Mouse (Mus musculus) thymus, postnatal 4 days (tissue): ENCODE measurements around the gene Gimap8.

Source experiments
- DNase-seq: peaks from one replicate; pipeline ENCODE4 v3.0.0; 2021

The Gimap8 gene

DNA sequence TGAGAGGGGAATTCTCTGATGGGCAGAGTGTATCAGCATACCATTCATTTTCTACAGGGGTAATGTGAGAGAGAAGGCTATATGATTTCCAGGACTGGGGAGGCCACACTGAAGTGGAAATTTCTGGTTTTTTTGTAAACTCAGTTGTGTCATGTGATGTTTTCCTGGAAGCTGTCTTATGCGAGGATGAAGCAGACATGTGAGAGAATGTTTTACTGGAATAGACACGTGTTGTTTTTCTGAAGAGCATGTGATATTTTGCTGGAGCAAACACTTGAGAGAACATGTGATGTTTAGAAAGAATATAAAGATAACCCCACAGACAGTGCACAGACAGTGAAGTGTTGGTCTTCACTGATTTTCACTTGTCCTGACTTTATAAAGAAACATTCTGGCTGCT lies 8.5 kb upstream of the Gimap8 start:
- DNase-seq = no peak

GRCm38 (mm10) chr6:48641391-48641790 lies 5.6 kb upstream of the Gimap8 start:
- DNase-seq = peak; percentile 4

DNA sequence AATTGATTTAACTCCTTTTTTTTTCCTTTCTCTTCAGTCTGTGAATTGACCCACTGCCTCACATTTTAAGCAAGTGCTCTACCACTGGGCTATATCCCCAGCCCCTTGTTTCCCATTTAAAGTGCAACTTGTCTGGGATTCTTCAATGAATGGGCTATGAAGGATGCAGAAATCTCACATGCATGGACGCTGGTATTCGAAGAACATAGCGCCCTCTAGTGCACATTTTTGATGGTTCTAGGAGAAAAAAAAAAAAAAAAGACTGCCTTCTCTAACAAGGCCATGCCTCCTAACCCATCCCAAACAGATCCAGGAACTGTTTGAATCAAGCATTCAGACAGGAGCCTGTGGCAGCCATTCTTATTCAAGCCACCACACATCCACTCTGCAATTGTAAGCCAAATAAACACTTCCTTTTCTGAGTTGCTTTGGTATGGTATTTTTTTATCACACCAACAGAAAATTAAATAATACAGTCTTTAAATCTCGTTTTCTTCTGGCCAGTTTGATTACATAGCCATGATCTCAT lies 4.2 kb upstream of the Gimap8 start:
- DNase-seq = peak; percentile 33

DNA sequence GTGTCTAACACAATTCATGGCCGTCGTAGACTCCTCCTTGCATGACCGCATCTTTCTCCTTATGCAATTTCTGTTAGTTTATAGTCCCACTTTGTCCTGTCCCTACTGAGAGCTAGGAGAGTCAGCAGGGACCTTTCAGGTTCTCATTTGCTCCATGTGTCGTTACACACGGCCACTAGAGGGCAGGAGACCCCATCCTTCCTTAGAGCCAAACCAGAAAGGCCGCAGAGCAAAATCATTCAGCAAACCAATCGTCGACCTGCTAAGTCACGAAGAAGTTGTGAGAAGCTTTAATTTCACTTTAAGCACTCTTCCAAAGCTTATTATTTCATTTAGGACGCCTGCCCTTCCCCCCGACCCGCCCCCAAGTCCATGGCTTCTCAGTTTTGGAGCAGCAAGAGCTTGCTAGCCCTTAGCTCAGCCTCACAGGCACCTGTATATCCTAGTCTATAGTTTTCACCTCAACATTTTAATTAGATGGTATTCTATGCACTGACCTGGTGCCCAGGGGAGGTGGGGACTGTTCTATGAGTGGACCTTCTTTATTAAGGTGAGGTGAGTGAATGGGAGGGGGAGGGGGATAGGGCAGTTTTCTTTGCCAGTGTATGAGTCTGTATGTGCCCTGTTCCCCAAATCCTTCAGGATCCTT lies 1.2 kb upstream of the Gimap8 start:
- peak; percentile 86 for DNase-seq

DNA sequence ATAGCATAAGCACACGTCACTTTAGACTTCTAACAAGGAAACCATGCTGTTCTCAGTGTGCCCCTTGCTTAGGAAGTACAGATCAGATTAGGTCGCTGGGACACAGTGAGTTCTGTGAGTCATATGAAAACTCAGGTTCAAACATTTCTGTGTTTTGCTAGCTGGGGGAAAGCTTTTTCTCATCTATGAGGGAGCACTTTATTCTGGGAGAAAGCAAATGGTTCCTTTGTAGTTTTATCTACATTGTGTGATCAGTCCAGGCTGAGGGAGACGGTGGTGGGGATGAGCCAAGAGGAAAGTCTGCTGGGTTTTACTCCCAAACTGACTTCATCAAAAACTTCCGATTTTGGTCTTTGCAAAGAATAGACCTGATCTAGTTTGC lies 734 bp upstream of the Gimap8 start:
- DNase-seq = peak; percentile 6

GRCm38 (mm10) chr6:48647611-48648010 lies 577 bp downstream of the Gimap8 start:
- peak; percentile 17 for DNase-seq

DNA sequence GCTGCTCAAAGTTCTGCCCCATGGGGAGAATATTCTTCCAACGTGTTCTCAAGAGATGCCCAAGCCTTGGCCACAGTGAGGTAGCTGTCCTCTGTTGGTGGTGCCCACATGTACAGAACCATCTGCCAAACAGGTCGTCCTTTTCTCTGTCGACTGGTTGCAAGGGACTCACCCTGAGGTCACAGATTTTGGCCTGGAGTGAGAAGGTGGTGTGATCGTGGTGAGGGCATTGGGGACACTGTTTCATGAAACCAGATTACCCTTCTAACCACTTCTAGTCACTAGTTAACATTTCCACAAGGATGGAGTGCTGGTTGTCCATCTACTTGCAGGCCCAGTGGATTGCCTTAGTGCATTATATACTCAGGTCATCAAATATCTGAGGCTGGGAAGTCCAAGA lies 1.7 kb downstream of the Gimap8 start:
- DNase-seq = peak; percentile 5

GRCm38 (mm10) chr6:48650041-48650440 lies 3.0 kb downstream of the Gimap8 start:
- DNase-seq = peak; percentile 10

- DNase-seq = no peak
These were observed 11.7 kb downstream of the Gimap8 start for GRCm38 (mm10) chr6:48658721-48659120.

DNA sequence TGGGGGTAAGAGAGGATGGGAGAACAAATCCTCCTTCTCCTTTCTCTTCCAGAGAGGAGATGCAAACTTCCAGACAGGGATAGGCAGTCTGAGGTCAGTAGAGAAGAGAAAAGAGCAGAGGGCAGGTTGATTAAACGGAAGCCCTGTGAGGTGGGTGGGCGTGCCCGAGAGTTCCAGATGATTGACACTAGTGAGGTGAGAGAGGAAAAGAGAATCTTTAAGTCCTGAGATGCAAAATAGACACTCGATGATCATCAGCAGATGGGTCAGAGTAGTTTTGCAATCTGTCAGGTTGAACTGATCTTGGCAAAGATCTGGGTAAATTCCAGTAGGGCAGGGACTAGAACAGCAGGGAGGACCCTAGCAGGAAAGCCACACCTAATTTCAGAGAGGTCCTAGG lies 17.7 kb downstream of the Gimap8 start:
- DNase-seq = no peak

DNA sequence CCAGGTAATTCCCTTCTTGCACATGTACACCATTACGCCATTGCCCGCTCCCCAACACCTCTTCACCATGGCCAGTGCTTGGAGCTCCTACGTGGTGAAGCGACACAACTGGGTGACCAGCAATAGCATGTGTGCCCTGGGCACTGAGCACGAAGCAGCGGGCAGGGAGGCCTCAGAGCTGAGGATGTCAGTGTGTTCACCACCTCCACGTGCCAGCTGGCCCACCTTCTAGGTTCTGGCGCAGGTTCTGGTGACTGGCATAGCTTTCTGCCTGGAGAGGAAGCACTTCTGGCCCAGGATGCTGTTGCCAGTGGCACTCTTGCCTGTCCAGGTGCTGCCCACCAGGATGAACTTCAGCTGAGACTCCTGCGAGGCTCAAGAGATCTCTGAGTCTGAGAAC lies 18.4 kb downstream of the Gimap8 start:
- no peak for DNase-seq

DNA sequence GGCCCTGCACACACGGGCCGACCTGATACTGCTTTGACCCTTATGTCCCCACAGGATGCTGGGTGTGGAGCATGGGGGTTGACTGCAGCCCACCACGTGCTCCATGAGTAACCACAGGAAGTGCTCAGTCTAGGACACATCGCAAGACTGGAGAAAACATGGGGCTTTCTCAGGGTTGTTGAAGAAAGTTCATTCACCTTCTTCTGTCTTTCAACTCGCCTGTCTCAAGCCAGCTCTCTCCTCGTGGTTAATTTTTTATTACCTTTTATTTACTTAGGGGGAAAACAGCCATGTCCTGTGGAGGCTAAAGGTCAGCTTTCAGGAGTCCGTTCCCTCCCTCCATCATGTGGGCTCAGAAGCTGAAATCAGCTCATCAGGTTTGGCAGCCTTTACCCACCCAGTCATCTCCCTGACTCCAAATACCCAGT lies 19.1 kb downstream of the Gimap8 start:
- DNase-seq = peak; percentile 24

DNA sequence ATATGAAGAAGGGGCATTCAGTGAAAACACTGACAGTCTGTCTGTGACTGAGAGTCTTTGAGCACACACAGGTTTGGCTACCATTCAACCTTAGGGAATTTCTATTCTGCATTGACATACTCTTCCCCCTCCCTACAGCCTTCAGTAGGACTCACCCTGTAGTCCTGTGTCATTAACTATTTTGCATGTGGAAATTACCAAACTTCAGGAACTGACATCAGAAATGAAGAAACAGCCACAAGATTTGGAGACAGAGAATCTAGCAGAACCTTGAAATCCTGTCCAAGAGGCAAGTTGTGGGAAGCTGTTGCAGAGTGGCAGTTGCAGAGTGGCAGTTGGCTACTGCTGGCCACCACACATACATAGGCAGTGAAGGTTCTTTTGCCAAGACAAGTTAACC lies 21.0 kb downstream of the Gimap8 start:
- no peak for DNase-seq

GRCm38 (mm10) chr6:48669446-48669969 lies 22.5 kb downstream of the Gimap8 start:
- peak; percentile 8 for DNase-seq

DNA sequence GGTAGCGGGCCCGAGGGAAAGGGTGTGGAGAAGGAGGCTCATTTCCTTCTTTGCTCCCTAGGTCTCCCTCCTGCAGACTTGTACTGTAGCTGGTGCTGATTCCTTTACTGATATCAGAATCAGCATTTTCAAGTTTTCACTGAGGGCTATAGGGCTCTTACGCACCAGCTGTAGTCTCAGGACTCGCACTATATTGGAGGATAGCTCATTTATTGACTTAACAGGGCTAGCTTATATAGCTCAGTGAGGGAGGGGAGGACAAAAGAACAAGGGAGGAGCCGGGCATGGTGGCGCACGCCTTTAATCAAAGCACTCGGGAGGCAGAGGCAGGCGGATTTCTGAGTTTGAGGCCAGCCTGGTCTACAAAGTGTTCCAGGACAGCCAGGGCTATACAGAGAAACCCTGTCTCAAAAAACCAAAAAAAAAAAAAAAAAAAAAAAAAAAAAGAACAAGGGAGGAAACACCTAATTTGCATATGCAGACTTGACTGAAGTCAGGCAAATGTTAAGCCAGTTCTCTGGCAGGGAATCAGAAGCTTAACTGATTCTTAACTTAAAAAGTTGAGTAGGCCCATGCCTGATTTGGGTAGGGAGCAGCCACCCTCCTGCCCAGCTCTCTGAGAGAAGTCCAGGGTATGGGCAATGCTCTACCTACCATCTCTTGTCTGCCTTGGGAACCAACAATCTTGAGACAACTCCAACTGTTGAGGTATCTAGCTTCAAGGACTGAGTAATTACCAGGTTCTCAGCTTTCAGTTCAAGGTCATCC lies 27.4 kb downstream of the Gimap8 start:
- DNase-seq = peak; percentile 38

GRCm38 (mm10) chr6:48675400-48675930 lies 28.4 kb downstream of the Gimap8 start:
- peak; percentile 69 for DNase-seq

DNA sequence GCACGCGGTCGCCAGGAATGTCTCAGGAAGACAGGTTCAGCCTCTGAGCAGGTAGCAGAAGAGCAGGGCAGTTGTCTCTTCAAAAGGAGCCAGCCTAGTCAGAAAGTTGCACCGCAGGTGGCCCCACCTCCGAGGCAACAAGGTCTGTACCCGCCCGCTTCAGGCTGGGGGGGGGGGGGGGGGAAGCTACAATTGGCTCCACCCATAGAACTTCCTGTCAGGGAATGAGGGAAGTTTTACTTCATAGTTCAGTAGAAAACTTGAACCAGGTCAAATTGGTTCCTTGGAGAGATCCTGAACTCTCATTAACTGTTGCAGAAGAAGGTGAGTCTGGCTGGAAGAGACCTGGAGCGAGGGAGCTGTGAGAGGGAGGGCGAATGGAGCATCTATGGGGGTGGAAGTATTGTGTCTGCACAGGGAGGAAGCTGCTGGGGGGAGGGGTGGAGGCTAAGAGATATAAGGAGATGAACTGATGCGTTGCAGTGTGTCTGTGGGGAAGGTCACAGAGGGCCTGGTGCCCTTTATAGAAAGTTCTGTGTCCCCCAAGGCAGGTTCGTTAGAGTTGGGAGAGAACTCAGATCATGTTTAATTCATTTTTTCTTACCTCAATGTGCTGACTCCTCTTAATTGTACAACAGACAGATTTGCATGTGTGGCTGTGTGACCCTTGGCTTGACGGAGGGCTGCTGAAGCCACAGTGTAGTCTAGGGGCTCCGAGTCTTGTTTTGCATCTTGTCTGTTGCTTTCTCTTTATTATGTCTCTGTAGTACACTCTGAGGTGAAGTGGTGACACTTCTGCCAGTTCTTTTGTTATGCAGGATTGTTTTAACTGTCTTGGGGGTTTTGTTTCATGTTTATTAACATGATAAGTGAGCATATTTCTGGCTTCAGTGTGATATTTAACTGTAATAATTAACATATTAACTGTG lies 29.2 kb downstream of the Gimap8 start, which contains the start of gene Gimap9:
TSS of gene Gimap9 (plus strand) at position 199 of the 929 bp plus-strand sequence.
- DNase-seq = peak; percentile 89

DNA sequence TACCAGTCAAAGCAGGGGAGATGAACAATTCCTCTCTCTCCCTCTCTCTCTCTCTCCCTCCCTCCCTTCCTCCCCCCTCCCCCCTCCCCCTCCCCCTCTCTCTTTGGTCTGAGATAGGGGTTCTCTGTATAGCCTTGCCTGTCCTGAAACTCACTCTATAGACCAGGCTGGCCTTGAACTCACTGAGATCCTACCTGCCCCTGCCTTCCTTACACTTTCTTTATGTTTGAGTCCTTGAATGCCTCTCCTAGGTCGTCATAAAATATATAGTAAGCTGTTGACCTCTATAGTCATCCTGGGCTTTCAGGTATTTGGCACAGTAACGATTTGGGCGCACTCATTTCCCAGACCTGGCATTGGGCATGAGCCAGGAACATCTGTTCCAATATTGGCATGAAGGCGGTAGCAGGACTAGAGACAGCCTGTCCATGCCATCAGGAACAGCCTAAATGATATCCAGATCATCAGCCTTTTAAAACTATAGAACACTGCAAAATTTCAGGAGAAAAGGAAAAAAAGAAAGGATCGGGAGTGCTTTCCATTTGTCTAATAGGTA lies 29.9 kb downstream of the Gimap8 start:
- DNase-seq = peak; percentile 15

DNA sequence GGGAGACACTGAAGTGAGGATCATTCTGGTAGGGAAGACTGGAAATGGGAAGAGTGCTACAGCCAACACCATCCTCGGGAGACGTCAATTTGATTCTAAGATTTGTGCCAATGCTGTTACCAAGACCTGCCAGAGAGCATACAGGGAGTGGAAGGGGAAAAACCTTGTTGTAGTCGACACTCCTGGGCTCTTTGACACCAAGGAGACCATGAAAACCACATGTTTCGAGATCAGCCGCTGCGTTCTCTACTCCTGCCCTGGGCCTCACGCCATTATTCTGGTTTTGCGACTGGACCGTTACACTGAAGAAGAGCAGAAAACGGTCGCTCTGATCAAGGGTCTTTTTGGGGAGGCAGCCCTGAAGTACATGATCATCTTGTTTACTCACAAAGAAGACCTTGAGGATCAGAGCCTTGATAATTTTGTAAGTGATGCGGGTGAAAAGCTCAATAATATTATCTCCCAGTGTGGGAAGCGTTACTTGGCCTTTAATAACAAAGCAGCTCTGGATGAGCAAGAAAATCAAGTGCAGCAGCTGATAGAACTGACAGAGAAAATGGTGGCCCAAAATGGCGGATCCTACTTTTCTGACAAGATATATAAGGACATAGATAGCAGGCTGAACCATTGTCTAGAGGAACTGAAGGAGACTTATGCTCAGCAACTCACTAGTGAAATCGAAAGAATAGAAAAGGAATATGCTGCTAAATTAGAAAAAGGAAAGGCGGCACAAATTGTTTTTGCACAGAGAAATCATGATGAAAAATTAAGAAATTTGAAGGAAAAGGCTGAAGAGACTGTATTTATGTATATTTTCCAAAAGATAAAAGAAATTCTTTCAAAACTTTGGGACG lies 30.7 kb downstream of the Gimap8 start:
- DNase-seq = peak; percentile 44

GRCm38 (mm10) chr6:48678391-48678790 lies 31.4 kb downstream of the Gimap8 start:
- no peak for DNase-seq

DNA sequence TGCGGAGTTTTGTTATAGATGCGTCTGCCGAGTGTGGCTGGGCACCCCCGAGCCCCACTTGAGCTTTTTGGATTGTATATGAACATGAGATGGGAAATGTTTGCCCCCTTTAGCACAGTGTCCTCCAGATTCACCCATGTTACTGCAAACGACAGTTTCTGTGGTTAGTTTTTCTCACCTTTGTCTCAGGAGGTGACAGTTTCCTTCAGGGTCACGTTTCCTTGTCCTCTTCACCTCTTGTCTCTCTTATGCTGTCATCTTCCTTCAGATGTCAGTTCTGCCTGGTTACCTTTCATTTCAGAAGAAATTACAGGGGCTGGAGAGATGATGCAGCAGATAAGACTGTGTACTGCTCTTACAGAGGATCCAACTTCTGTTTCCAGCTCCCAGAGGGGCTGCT lies 32.7 kb downstream of the Gimap8 start:
- no peak for DNase-seq
